Mouse (Mus musculus) forebrain, postnatal 0 days (tissue): Measurements from ENCODE around the gene Zbtb34. TPM values are rescaled to one million over a fixed set of nuclear protein-coding genes. Genes with fewer than 3 reads are reported as not detected.
A peak's percentile ranks its signal among the peaks of the same experiment; 100 is the strongest.

Source experiments
- ATAC-seq: fragments of 200-750 bp; cut with Nextera tagmentation; 2 replicates; pipeline ENCODE4 v1.8.0; 2017; ENCODE audit warnings: mild to moderate bottlenecking, moderate library complexity
- DNase-seq: peaks from one replicate; pipeline ENCODE4 v3.0.0-alpha.2; 2015
- H3K27ac ChIP-seq: fragments of 300-500 bp; sonication (generic); 2 replicates; pipeline ENCODE4 v1.5.1; 2014; ENCODE audit warnings: low read depth, mild to moderate bottlenecking, antibody characterized with exemption, low read length, moderate library complexity, mixed read lengths
- H3K27me3 ChIP-seq: fragments of 300-500 bp; sonication (generic); 2 replicates; pipeline ENCODE4 v1.6.1; 2014; ENCODE audit warnings: mild to moderate bottlenecking, low read length, mixed read lengths; ENCODE audit not compliant: insufficient read depth
- H3K36me3 ChIP-seq: fragments of 300-500 bp; sonication (generic); 2 replicates; pipeline ENCODE4 v1.6.1; 2014; ENCODE audit warnings: mild to moderate bottlenecking, moderate library complexity; ENCODE audit not compliant: insufficient read depth
- H3K4me1 ChIP-seq: fragments of 300-500 bp; sonication (generic); 2 replicates; pipeline ENCODE4 v1.6.1; 2014; ENCODE audit warnings: antibody characterized with exemption; ENCODE audit not compliant: insufficient read depth
- H3K4me2 ChIP-seq: fragments of 300-500 bp; sonication (generic); 2 replicates; pipeline ENCODE4 v1.6.1; 2014; ENCODE audit warnings: low read depth, mild to moderate bottlenecking, moderate library complexity
- H3K4me3 ChIP-seq: fragments of 300-500 bp; sonication (generic); 2 replicates; pipeline ENCODE4 v1.5.1; 2014; ENCODE audit warnings: low read depth, low read length, mixed read lengths
- H3K9ac ChIP-seq: fragments of 300-500 bp; sonication (generic); 2 replicates; pipeline ENCODE4 v1.6.1; 2014; ENCODE audit warnings: mild to moderate bottlenecking
- H3K9me3 ChIP-seq: fragments of 300-500 bp; sonication (generic); 2 replicates; pipeline ENCODE4 v1.6.1; 2016; ENCODE audit warnings: low read length
- CTCF ChIP-seq: sonication (generic); IDR thresholded peaks from 2 replicates; pipeline ENCODE4 v1.5.1; 2016; ENCODE audit warnings: antibody characterized with exemption, control low read depth, low read depth
- WGBS: fragments of 180-500 bp; shearing (Covaris S2); extraction: QIAGEN DNeasy Blood & Tissue Kit; methylation state at CpG from one replicate; pipeline ENCODE4 v1.1.7; 2014; 5-methylcytosine and 5-hydroxymethylcytosine counted together
- polyA plus RNA-seq: library from polyadenylated mRNA; unstranded; fragments of >200 nt; fragmentation: Nextera tagmentation; extraction: Ambion mirVana; gene quantifications from 2 replicates; pipeline ENCODE4 v1.2.1, GENCODE M21; 2015
- total RNA-seq: library from RNA; depleted of rRNA; stranded (reverse); fragments of >200 nt; gene quantifications from 2 replicates; pipeline ENCODE4 v1.2.3, GENCODE M21; 2014

Gene Zbtb34
- total and polyA plus RNA-seq, 2 experiments from 2014 or later = 4.5 to 24.1 TPM

DNA sequence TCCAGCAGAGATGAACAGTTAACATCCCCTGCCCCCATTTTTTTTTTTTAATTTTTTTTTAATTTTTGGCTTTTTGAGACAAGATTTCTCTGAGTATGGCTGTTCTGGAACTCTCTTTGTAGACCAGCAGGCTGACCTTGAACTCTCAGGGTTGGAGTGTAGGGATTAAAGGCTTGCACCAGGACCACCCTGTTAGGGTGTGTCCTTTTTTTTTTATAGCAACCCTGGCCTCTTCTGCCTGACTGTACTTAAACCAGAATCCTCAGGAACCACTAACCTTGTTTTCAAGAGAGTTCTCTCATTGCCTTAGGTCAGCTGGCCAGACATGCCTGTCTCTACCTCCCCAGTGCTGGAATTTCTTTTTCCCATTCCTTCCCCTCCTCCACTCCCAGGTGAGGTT lies 13.7 kb upstream of the Zbtb34 start:
- no peak overlapping the region for H3K4me2 ChIP-seq
- H3K27me3 ChIP-seq = no peaks in the 10 kb centered on the region
- no peak for ATAC-seq

GRCm38 (mm10) chr2:33444358-33444757 lies 13.2 kb upstream of the Zbtb34 start:
- TF ChIP-seq CTCF = 0 out of 2 replicates have a peak, but pooled peaks have one; percentile 7
- Histone ChIP-seq H3K27ac (no peak overlapping the region), H3K36me3 (peaks cover 7% of the 10 kb centered on the region; the same call in 1 of the 2 replicates), H3K9ac (no peak overlapping the region), H3K4me2 (no peak overlapping the region), H3K27me3 (no peaks in the 10 kb centered on the region), H3K4me1 (no peaks in the 10 kb centered on the region), H3K4me3 (no peak overlapping the region), H3K9me3 (no peaks in the 10 kb centered on the region)
- ATAC-seq (peak; percentile 55; the same call in 1 of the 2 replicates), DNase-seq (no peak)
- 37% methylated on average over 5 of the region's 5 CpGs for WGBS

More for the DNA sequence above, 13.7 kb upstream of the Zbtb34 start:
- H3K27ac ChIP-seq = no peak overlapping the region
- H3K36me3 ChIP-seq = peaks cover 12% of the 10 kb centered on the region
- H3K4me3 ChIP-seq = no peak overlapping the region
- no peak for TF ChIP-seq CTCF
- no peaks in the 10 kb centered on the region for H3K4me1 ChIP-seq
- H3K9ac ChIP-seq = no peak overlapping the region
- DNase-seq = no peak
- no peaks in the 10 kb centered on the region for H3K9me3 ChIP-seq

DNA sequence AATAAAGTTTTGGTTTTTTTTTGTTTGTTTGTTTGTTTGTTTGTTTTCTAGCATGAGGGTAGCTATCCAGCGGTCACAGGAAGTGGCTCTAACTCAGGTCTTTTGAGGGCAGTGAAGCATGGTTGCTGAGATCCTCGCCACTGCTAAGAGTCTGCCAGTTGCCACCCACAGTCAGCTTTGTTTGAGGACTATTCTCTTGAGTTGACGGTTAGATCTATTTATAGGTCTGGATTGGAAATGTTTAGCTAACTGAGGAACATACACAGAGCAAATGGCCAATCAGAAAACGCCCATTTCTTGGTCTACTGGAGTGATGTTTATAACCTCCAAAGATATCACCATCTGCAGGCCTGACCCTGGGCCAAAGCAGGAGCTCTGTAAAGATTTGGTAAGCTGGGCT lies 11.6 kb upstream of the Zbtb34 start:
- H3K4me1 ChIP-seq = no peaks in the 10 kb centered on the region
- H3K4me2 ChIP-seq = no peak overlapping the region
- 52% methylated on average over 4 of the region's 4 CpGs for WGBS
- DNase-seq (no peak), ATAC-seq (no peak)
- 0 out of 2 replicates have a peak, but pooled peaks cover 5% of the 10 kb centered on the region for H3K27me3 ChIP-seq
- H3K27ac ChIP-seq = no peak overlapping the region
- H3K36me3 ChIP-seq = no peaks in the 10 kb centered on the region
- no peak for TF ChIP-seq CTCF
- no peak overlapping the region for H3K9ac ChIP-seq
- H3K4me3 ChIP-seq = no peak overlapping the region
- H3K9me3 ChIP-seq = no peaks in the 10 kb centered on the region

- no peak for TF ChIP-seq CTCF
- Histone ChIP-seq H3K27me3 (0 out of 2 replicates have a peak, but pooled peaks cover 5% of the 10 kb centered on the region), H3K4me2 (no peak overlapping the region), H3K9ac (no peak overlapping the region), H3K36me3 (no peaks in the 10 kb centered on the region), H3K4me1 (peaks cover 5% of the 10 kb centered on the region; the same call in 1 of the 2 replicates), H3K27ac (no peak overlapping the region), H3K4me3 (no peak overlapping the region), H3K9me3 (no peaks in the 10 kb centered on the region)
- peak; percentile 69 for DNase-seq
- 37% methylated on average over 4 of the region's 4 CpGs for WGBS
- ATAC-seq = peak; percentile 38; the same call in 1 of the 2 replicates
These were observed 9.8 kb upstream of the Zbtb34 start for GRCm38 (mm10) chr2:33440893-33441292.

- WGBS = 29% methylated on average over 9 of the region's 9 CpGs
- peaks cover 13% of the 10 kb centered on the region for H3K4me1 ChIP-seq
- H3K9ac ChIP-seq = no peak overlapping the region
- H3K9me3 ChIP-seq = no peaks in the 10 kb centered on the region
- 0 out of 2 replicates have a peak, but pooled peaks cover 5% of the 10 kb centered on the region for H3K27me3 ChIP-seq
- no peak overlapping the region for H3K4me3 ChIP-seq
- ATAC-seq = no peak
- no peak for DNase-seq
- no peak for TF ChIP-seq CTCF
- H3K4me2 ChIP-seq = no peak overlapping the region
- no peak overlapping the region for H3K27ac ChIP-seq
- no peaks in the 10 kb centered on the region for H3K36me3 ChIP-seq
These were observed 9.0 kb upstream of the Zbtb34 start for GRCm38 (mm10) chr2:33439980-33440670.

- Histone ChIP-seq H3K9me3 (no peaks in the 10 kb centered on the region), H3K27me3 (0 out of 2 replicates have a peak, but pooled peaks cover 5% of the 10 kb centered on the region), H3K4me2 (no peak overlapping the region), H3K36me3 (no peaks in the 10 kb centered on the region), H3K4me1 (peaks cover 14% of the 10 kb centered on the region), H3K27ac (no peak overlapping the region), H3K9ac (no peak overlapping the region), H3K4me3 (no peak overlapping the region)
- 8% methylated on average over 8 of the region's 8 CpGs for WGBS
- TF ChIP-seq CTCF = no peak
- ATAC-seq = no peak
- no peak for DNase-seq
These were observed 8.4 kb upstream of the Zbtb34 start for GRCm38 (mm10) chr2:33439471-33439881.

DNA sequence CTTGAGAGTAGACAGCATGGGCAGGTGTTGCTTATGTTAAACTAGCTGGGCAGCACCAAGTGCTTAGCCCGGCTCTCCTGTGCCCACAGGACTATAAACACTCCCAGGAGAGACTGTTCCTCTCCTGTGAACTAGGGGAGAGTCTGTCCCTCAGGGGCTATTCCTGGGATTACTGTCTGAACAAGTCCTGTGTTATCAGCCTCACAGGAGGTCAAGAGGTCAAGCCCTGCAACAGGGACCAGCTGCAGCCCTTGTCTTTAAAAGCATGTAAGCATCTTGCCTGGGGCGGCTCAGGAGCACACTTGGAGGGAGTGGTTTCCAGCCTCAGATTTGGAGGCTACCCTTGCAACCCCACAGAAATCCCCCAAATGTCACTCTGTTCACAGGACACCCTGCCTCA lies 7.3 kb upstream of the Zbtb34 start:
- Histone ChIP-seq H3K27ac (no peak overlapping the region), H3K4me1 (peaks cover 14% of the 10 kb centered on the region), H3K36me3 (no peaks in the 10 kb centered on the region), H3K4me3 (no peak overlapping the region), H3K9me3 (no peaks in the 10 kb centered on the region), H3K27me3 (0 out of 2 replicates have a peak, but pooled peaks cover 5% of the 10 kb centered on the region), H3K9ac (no peak overlapping the region), H3K4me2 (no peak overlapping the region)
- ATAC-seq (no peak), DNase-seq (no peak)
- TF ChIP-seq CTCF = no peak
- WGBS = 28% methylated on average over 2 of the region's 2 CpGs
